Mouse (Mus musculus): Measurements from ENCODE around the gene Cemip2. TPM values are rescaled to one million over a fixed set of nuclear protein-coding genes. Genes with fewer than 3 reads are reported as not detected.

Cemip2 gene
- polyA plus RNA-seq, 1 experiment from 2014 or later = 77.2 TPM

- no peak for ATAC-seq (replicated peaks; ENCODE audit: low FRiP score)
- peaks cover 18% of the 10 kb centered on the region for H3K4me1 ChIP-seq (replicated peaks; ENCODE audit: control insufficient read depth, insufficient read depth, low read length)
- 80% methylated on average over 4 of the region's 4 CpGs for WGBS
These were observed 13.7 kb downstream of the Cemip2 start for GRCm38 (mm10) chr19:21791826-21792225.

DNA sequence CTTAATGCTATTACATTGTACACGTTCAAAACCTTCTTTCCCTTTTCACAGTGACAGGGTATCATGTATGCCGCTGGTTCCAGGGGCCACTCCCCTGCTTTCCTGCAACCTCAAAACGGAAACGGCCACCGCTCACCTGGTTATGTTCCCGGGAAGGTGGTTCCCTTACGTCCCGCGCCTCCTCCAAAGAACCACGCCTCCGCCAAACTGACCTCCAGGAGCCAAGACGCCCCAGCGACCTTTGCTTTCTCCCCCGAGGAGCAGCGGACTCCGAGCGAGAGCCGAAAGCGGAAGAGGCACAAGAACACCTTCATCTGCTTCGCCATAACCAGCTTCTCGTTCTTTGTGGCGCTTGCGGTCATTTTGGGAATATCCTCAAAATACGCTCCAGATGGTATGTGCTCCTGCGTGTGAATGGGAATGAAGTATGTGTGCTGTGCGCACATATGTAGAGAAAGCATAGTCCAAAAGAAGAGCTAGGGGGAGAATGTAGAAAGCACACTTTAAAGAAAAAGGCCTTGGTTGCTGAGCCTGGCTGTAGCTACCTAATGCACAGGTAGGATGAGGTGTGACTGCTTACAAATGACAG is 14.5 kb downstream of the Cemip2 start:
- Histone ChIP-seq H3K4me2 (ENCODE audit: low read depth, low read length, severe bottlenecking) (no peak overlapping the region), H3K4me3 (ENCODE audit: low read depth, low read length) (no peak overlapping the region), H3K36me3 (ENCODE audit: control insufficient read depth, insufficient read depth, low read length) (peaks cover 3% of the 10 kb centered on the region; the same call in 1 of the 2 replicates), H3K27me3 (ENCODE audit: control insufficient read depth, insufficient read depth, low read length) (no peaks in the 10 kb centered on the region), H3K27ac (ENCODE audit: low read depth, low read length) (no peak overlapping the region), H3K4me1 (replicated peaks; ENCODE audit: control insufficient read depth, insufficient read depth, low read length) (peaks cover 15% of the 10 kb centered on the region), H3K9ac (ENCODE audit: low read length) (no peak overlapping the region), H3K9me3 (ENCODE audit: control insufficient read depth, low read length) (no peaks in the 10 kb centered on the region)
- DNase-seq (ENCODE audit: low spot score) (no peak), ATAC-seq (replicated peaks; ENCODE audit: low FRiP score) (no peak)
- WGBS = 94% methylated on average over 26 of the region's 26 CpGs

More at GRCm38 (mm10) chr19:21791826-21792225, 13.7 kb downstream of the Cemip2 start:
- no peak overlapping the region for H3K9ac ChIP-seq (ENCODE audit: low read length)
- H3K36me3 ChIP-seq (ENCODE audit: control insufficient read depth, insufficient read depth, low read length) = peaks cover 3% of the 10 kb centered on the region; the same call in 1 of the 2 replicates
- H3K9me3 ChIP-seq (ENCODE audit: control insufficient read depth, low read length) = no peaks in the 10 kb centered on the region
- no peak for DNase-seq (ENCODE audit: low spot score)
- H3K4me2 ChIP-seq (ENCODE audit: low read depth, low read length, severe bottlenecking) = no peak overlapping the region
- no peak overlapping the region for H3K27ac ChIP-seq (ENCODE audit: low read depth, low read length)
- no peaks in the 10 kb centered on the region for H3K27me3 ChIP-seq (ENCODE audit: control insufficient read depth, insufficient read depth, low read length)
- H3K4me3 ChIP-seq (ENCODE audit: low read depth, low read length) = no peak overlapping the region

DNA sequence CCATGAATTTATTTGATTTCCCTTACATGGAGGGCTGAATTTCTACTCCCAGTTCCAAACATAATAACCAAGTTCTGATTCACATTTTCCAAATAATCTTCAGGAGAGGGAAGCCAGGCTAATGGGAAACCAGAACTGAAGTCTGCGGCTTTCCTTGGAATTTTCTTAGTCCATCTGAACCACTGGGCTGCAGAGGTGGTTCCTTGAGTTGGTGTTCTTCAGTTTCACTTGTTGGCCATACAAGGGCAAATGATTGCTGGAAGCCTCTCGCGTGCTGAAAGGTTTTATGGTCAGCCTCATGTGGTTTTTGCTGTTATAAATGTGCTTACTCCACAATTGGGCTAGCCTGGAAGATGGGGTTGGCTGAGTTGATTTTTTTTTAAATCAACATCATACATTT is 16.4 kb downstream of the Cemip2 start:
- Histone ChIP-seq H3K9me3 (ENCODE audit: control insufficient read depth, low read length) (no peaks in the 10 kb centered on the region), H3K27me3 (ENCODE audit: control insufficient read depth, insufficient read depth, low read length) (no peaks in the 10 kb centered on the region), H3K27ac (ENCODE audit: low read depth, low read length) (no peak overlapping the region), H3K4me1 (replicated peaks; ENCODE audit: control insufficient read depth, insufficient read depth, low read length) (peaks cover 10% of the 10 kb centered on the region), H3K4me2 (ENCODE audit: low read depth, low read length, severe bottlenecking) (no peak overlapping the region), H3K36me3 (ENCODE audit: control insufficient read depth, insufficient read depth, low read length) (peaks cover 7% of the 10 kb centered on the region; the same call in 1 of the 2 replicates), H3K4me3 (ENCODE audit: low read depth, low read length) (no peak overlapping the region), H3K9ac (ENCODE audit: low read length) (no peak overlapping the region)
- ATAC-seq (replicated peaks; ENCODE audit: low FRiP score) = no peak
- DNase-seq (ENCODE audit: low spot score) = no peak
- 97% methylated on average over 3 of the region's 3 CpGs for WGBS

DNA sequence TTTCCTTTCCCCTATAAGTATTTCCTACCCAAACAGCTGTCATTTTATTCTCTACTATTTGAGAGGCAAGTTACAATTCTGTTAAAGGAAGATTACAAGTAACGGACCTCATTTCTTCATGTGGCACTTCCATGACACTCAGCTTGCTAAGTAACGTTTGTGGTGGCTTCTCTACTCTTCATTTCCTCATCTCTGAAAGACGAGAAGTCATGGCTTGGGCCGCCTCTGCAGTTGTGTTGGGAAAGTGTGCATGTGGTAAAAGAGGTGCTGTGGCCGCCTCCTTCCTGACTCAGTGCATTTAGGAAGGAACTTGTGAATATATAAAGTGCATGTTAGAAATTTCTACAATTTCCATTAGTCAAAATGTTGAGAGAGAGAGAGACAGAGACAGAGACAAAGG is 18.2 kb downstream of the Cemip2 start:
- no peak overlapping the region for H3K27ac ChIP-seq (ENCODE audit: low read depth, low read length)

DNA sequence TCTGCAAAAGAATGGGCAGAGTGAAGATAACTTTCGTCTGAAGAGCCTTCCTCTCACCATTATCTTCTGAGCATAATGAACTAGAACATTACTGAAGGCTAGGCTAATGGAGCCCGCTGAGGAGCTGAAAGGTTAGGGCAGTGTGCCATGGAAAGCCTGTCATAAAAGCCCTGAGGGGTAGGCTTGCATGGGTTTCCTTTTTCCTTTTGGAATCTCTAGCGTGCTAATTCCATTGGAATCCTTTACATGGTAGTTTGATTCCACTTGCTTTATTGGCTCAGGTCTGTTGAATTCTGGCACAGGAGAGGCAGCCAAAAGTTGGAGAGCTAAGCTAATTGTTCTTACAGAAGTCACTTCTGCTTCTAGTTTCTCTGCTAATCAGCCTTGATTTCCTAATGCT is 20.6 kb downstream of the Cemip2 start:
- Histone ChIP-seq H3K4me3 (ENCODE audit: low read depth, low read length) (no peak overlapping the region), H3K36me3 (ENCODE audit: control insufficient read depth, insufficient read depth, low read length) (peaks cover 22% of the 10 kb centered on the region), H3K27me3 (ENCODE audit: control insufficient read depth, insufficient read depth, low read length) (no peaks in the 10 kb centered on the region), H3K9me3 (ENCODE audit: control insufficient read depth, low read length) (no peaks in the 10 kb centered on the region), H3K9ac (ENCODE audit: low read length) (no peak overlapping the region), H3K4me1 (replicated peaks; ENCODE audit: control insufficient read depth, insufficient read depth, low read length) (peaks cover 6% of the 10 kb centered on the region), H3K4me2 (ENCODE audit: low read depth, low read length, severe bottlenecking) (no peak overlapping the region), H3K27ac (ENCODE audit: low read depth, low read length) (no peak overlapping the region)
- no peak for ATAC-seq (replicated peaks; ENCODE audit: low FRiP score)
- DNase-seq (ENCODE audit: low spot score) = no peak
- WGBS = 62% methylated on average over 3 of the region's 3 CpGs

More for the DNA sequence above, 18.2 kb downstream of the Cemip2 start:
- no peak overlapping the region for H3K9ac ChIP-seq (ENCODE audit: low read length)
- ATAC-seq (replicated peaks; ENCODE audit: low FRiP score) (no peak), DNase-seq (ENCODE audit: low spot score) (no peak)
- no peaks in the 10 kb centered on the region for H3K9me3 ChIP-seq (ENCODE audit: control insufficient read depth, low read length)
- H3K27me3 ChIP-seq (ENCODE audit: control insufficient read depth, insufficient read depth, low read length) = no peaks in the 10 kb centered on the region
- H3K36me3 ChIP-seq (ENCODE audit: control insufficient read depth, insufficient read depth, low read length) = peaks cover 7% of the 10 kb centered on the region; the same call in 1 of the 2 replicates
- H3K4me3 ChIP-seq (ENCODE audit: low read depth, low read length) = no peak overlapping the region
- H3K4me2 ChIP-seq (ENCODE audit: low read depth, low read length, severe bottlenecking) = no peak overlapping the region
- 89% methylated on average over 5 of the region's 5 CpGs for WGBS
- H3K4me1 ChIP-seq (replicated peaks; ENCODE audit: control insufficient read depth, insufficient read depth, low read length) = peaks cover 6% of the 10 kb centered on the region

- Histone ChIP-seq H3K4me1 (replicated peaks; ENCODE audit: control insufficient read depth, insufficient read depth, low read length) (peaks cover 6% of the 10 kb centered on the region), H3K9ac (ENCODE audit: low read length) (no peak overlapping the region), H3K27me3 (ENCODE audit: control insufficient read depth, insufficient read depth, low read length) (no peaks in the 10 kb centered on the region), H3K4me2 (ENCODE audit: low read depth, low read length, severe bottlenecking) (no peak overlapping the region), H3K9me3 (ENCODE audit: control insufficient read depth, low read length) (no peaks in the 10 kb centered on the region), H3K27ac (ENCODE audit: low read depth, low read length) (peak overlapping the region; percentile 7; the same call in 1 of the 2 replicates), H3K4me3 (ENCODE audit: low read depth, low read length) (no peak overlapping the region), H3K36me3 (ENCODE audit: control insufficient read depth, insufficient read depth, low read length) (peaks cover 29% of the 10 kb centered on the region)
- ATAC-seq (replicated peaks; ENCODE audit: low FRiP score) = peak; percentile 66
- 69% methylated on average over 13 of the region's 13 CpGs for WGBS
- DNase-seq (ENCODE audit: low spot score) = no peak
These were observed 21.6 kb downstream of the Cemip2 start for GRCm38 (mm10) chr19:21799410-21800373.

DNA sequence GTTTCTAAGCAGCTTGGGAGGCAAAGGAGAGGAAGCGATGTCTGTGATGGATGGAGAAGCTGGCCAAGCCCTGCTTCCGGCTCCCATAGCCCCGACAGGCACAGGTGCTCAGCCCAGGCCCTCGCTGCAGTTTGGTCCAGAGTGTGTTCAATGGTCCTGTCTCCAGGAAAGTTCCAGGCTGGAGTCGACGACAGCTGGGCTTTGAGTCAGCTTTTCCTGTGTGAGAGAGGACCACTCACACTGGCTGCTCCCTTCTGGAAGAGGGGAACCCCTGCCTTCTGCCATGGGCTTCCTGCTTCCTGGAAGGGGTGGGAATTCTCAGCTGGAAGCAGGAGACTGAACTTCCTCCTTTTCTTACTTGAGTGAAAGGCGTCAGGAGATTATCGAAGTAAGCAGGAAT is 26.3 kb downstream of the Cemip2 start:
- no peak overlapping the region for H3K4me3 ChIP-seq (ENCODE audit: low read depth, low read length)
- no peak overlapping the region for H3K27ac ChIP-seq (ENCODE audit: low read depth, low read length)
- DNase-seq (ENCODE audit: low spot score) (no peak), ATAC-seq (replicated peaks; ENCODE audit: low FRiP score) (no peak)
- no peaks in the 10 kb centered on the region for H3K27me3 ChIP-seq (ENCODE audit: control insufficient read depth, insufficient read depth, low read length)
- H3K4me2 ChIP-seq (ENCODE audit: low read depth, low read length, severe bottlenecking) = no peak overlapping the region
- H3K9me3 ChIP-seq (ENCODE audit: control insufficient read depth, low read length) = no peaks in the 10 kb centered on the region
- H3K9ac ChIP-seq (ENCODE audit: low read length) = no peak overlapping the region
- peaks cover 5% of the 10 kb centered on the region for H3K4me1 ChIP-seq (replicated peaks; ENCODE audit: control insufficient read depth, insufficient read depth, low read length)
- 93% methylated on average over 8 of the region's 8 CpGs for WGBS
- H3K36me3 ChIP-seq (ENCODE audit: control insufficient read depth, insufficient read depth, low read length) = peaks cover 52% of the 10 kb centered on the region

DNA sequence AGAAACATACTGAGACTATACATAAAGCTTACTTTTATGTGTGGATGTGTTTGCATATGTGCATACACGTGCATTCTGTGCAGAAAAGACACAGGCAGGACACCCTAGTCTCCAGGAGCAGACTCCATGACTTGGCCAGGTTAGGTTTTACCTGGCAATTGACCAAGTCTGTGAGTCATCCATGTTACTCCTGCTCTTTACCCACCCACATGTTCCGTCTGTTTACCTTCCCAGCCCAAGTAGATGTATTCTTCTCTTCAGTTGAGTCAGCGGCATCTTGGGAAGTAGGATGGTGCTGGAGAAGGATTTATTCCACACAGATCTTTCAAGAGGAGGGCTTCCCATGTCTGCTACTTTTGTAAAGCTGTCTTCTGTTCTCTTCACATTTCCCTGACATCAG is 27.2 kb downstream of the Cemip2 start:
- peaks cover 52% of the 10 kb centered on the region for H3K36me3 ChIP-seq (ENCODE audit: control insufficient read depth, insufficient read depth, low read length)
- H3K27ac ChIP-seq (ENCODE audit: low read depth, low read length) = no peak overlapping the region
- no peaks in the 10 kb centered on the region for H3K4me1 ChIP-seq (replicated peaks; ENCODE audit: control insufficient read depth, insufficient read depth, low read length)
- H3K4me3 ChIP-seq (ENCODE audit: low read depth, low read length) = no peak overlapping the region
- DNase-seq (ENCODE audit: low spot score) = no peak
- WGBS = 95% methylated on average over 3 of the region's 3 CpGs
- H3K27me3 ChIP-seq (ENCODE audit: control insufficient read depth, insufficient read depth, low read length) = no peaks in the 10 kb centered on the region
- H3K4me2 ChIP-seq (ENCODE audit: low read depth, low read length, severe bottlenecking) = no peak overlapping the region
- no peak overlapping the region for H3K9ac ChIP-seq (ENCODE audit: low read length)
- no peaks in the 10 kb centered on the region for H3K9me3 ChIP-seq (ENCODE audit: control insufficient read depth, low read length)
- no peak for ATAC-seq (replicated peaks; ENCODE audit: low FRiP score)

Data from forebrain, embryonic 11.5 days (tissue).